Mouse (Mus musculus): Measurements from ENCODE around the gene Mpped2. TPM values are rescaled to one million over a fixed set of nuclear protein-coding genes. Genes with fewer than 3 reads are reported as not detected.

The Mpped2 gene
- total and polyA plus RNA-seq, 3 experiments = 0.04 to 0.10 TPM; not detected in 1

- no peak for DNase-seq (ENCODE audit: low read depth, low spot score)
- no peaks in the 10 kb centered on the region for H3K79me2 ChIP-seq (ENCODE audit: control insufficient read depth, insufficient read depth, low read length, poor library complexity)
Observed at GRCm38 (mm10) chr2:106683832-106684231, 9.2 kb upstream of the Mpped2 start.

GRCm38 (mm10) chr2:106691753-106692363, 1.2 kb upstream of the Mpped2 start:
- no peak for DNase-seq (ENCODE audit: low read depth, low spot score)
- H3K4me3 ChIP-seq (ENCODE audit: control insufficient read depth in 1 of 2, insufficient read depth in 1 of 2, low read depth in 2 of 2, low read length in 2 of 2) = no peak overlapping the region
- H3K9me3 ChIP-seq (replicated peaks; ENCODE audit: insufficient read depth, low read length) = no peaks in the 10 kb centered on the region
- H3K36me3 ChIP-seq (ENCODE audit: control insufficient read depth in 1 of 2, insufficient read depth in 2 of 2, low read length in 2 of 2) = no peaks in the 10 kb centered on the region
- no peaks in the 10 kb centered on the region for H3K4me1 ChIP-seq (ENCODE audit: control insufficient read depth in 1 of 2, insufficient read depth in 2 of 2, low read length in 2 of 2)
- no peaks in the 10 kb centered on the region for H3K27me3 ChIP-seq (ENCODE audit: control insufficient read depth in 1 of 2, insufficient read depth in 2 of 2, low read length in 2 of 2)
- H3K9ac ChIP-seq (ENCODE audit: control insufficient read depth, low read depth, low read length, poor library complexity, severe bottlenecking) = no peak overlapping the region
- H3K79me2 ChIP-seq (ENCODE audit: control insufficient read depth, insufficient read depth, low read length, poor library complexity) = no peaks in the 10 kb centered on the region
- no peak overlapping the region for H3K27ac ChIP-seq (ENCODE audit: control insufficient read depth, low read depth, low read length)
- no peak for TF ChIP-seq NELFE (IDR thresholded peaks at IDR 0.05; ENCODE audit: low read depth, low read length)
- no peak for TF ChIP-seq UBTF (IDR thresholded peaks at IDR 0.05; ENCODE audit: borderline replicate concordance, insufficient read depth, low read depth, low read length)
- TF ChIP-seq SIN3A (IDR thresholded peaks at IDR 0.05; ENCODE audit: low read length) = no peak
- no peak for TF ChIP-seq ZMIZ1 (IDR thresholded peaks at IDR 0.05; ENCODE audit: low read depth, low read length)
- TF ChIP-seq CHD2 (IDR thresholded peaks at IDR 0.05; ENCODE audit: low read length) = no peak
- TF ChIP-seq POLR2AphosphoS5 (IDR thresholded peaks at IDR 0.05; ENCODE audit: borderline replicate concordance, low read depth, low read length) = no peak
- no peak for TF ChIP-seq BHLHE40 (IDR thresholded peaks at IDR 0.05; ENCODE audit: borderline replicate concordance, low read depth, low read length)

More at GRCm38 (mm10) chr2:106683832-106684231, 9.2 kb upstream of the Mpped2 start:
- no peak overlapping the region for H3K27ac ChIP-seq (ENCODE audit: control insufficient read depth, low read depth, low read length)
- H3K4me3 ChIP-seq (ENCODE audit: control insufficient read depth in 1 of 2, insufficient read depth in 1 of 2, low read depth in 2 of 2, low read length in 2 of 2) = no peak overlapping the region
- H3K4me1 ChIP-seq (ENCODE audit: control insufficient read depth in 1 of 2, insufficient read depth in 2 of 2, low read length in 2 of 2) = no peaks in the 10 kb centered on the region
- no peaks in the 10 kb centered on the region for H3K9me3 ChIP-seq (replicated peaks; ENCODE audit: insufficient read depth, low read length)
- H3K36me3 ChIP-seq (ENCODE audit: control insufficient read depth in 1 of 2, insufficient read depth in 2 of 2, low read length in 2 of 2) = no peaks in the 10 kb centered on the region
- TF ChIP-seq TAL1 (IDR thresholded peaks at IDR 0.05; ENCODE audit: low read length) = no peak
- no peak for TF ChIP-seq MXI1 (IDR thresholded peaks at IDR 0.05; ENCODE audit: low read depth, low read length)
- TF ChIP-seq KAT2A (conservative IDR thresholded peaks at IDR 0.05; ENCODE audit: low read depth, low read length) = no peak
- no peak for TF ChIP-seq POLR2AphosphoS2 (IDR thresholded peaks at IDR 0.05; ENCODE audit: low read length)
- no peaks in the 10 kb centered on the region; a peak in 1 of 4 replicates for H3K27me3 ChIP-seq (ENCODE audit: control insufficient read depth in 1 of 2, insufficient read depth in 2 of 2, low read length in 2 of 2)
- H3K9ac ChIP-seq (ENCODE audit: control insufficient read depth, low read depth, low read length, poor library complexity, severe bottlenecking) = no peak overlapping the region

- H3K4me3 ChIP-seq (ENCODE audit: control insufficient read depth in 1 of 2, insufficient read depth in 1 of 2, low read depth in 2 of 2, low read length in 2 of 2) = no peak overlapping the region
- H3K9ac ChIP-seq (ENCODE audit: control insufficient read depth, low read depth, low read length, poor library complexity, severe bottlenecking) = no peak overlapping the region
Observed at GRCm38 (mm10) chr2:106692405-106692782, 675 bp upstream of the Mpped2 start.

More at GRCm38 (mm10) chr2:106692405-106692782, 675 bp upstream of the Mpped2 start:
- Histone ChIP-seq H3K27ac (ENCODE audit: control insufficient read depth, low read depth, low read length) (no peak overlapping the region), H3K4me1 (ENCODE audit: control insufficient read depth in 1 of 2, insufficient read depth in 2 of 2, low read length in 2 of 2) (no peaks in the 10 kb centered on the region), H3K36me3 (ENCODE audit: control insufficient read depth in 1 of 2, insufficient read depth in 2 of 2, low read length in 2 of 2) (no peaks in the 10 kb centered on the region), H3K79me2 (ENCODE audit: control insufficient read depth, insufficient read depth, low read length, poor library complexity) (no peaks in the 10 kb centered on the region), H3K9me3 (replicated peaks; ENCODE audit: insufficient read depth, low read length) (no peaks in the 10 kb centered on the region), H3K27me3 (ENCODE audit: control insufficient read depth in 1 of 2, insufficient read depth in 2 of 2, low read length in 2 of 2) (no peaks in the 10 kb centered on the region)
- no peak for DNase-seq (ENCODE audit: low read depth, low spot score)
- TF ChIP-seq TCF12 (IDR thresholded peaks at IDR 0.05; ENCODE audit: low read depth, low read length) (no peak), CHD1 (IDR thresholded peaks at IDR 0.05; ENCODE audit: low read depth, low read length) (no peak), USF1 (IDR thresholded peaks at IDR 0.05; ENCODE audit: low read depth, low read length) (no peak), SMC3 (IDR thresholded peaks at IDR 0.05; ENCODE audit: low read depth, low read length) (no peak), GATA1 (IDR thresholded peaks at IDR 0.05; ENCODE audit: low read depth, low read length) (no peak), GABPA (IDR thresholded peaks at IDR 0.05; ENCODE audit: low read depth, low read length) (no peak), POLR2AphosphoS2 (IDR thresholded peaks at IDR 0.05; ENCODE audit: low read length) (no peak), ZC3H11A (IDR thresholded peaks at IDR 0.05; ENCODE audit: low read depth, low read length) (no peak), ELF1 (IDR thresholded peaks at IDR 0.05; ENCODE audit: low read depth, low read length) (no peak), USF2 (IDR thresholded peaks at IDR 0.05; ENCODE audit: borderline replicate concordance in 1 of 2, insufficient read depth in 1 of 2, low read depth in 1 of 2, low read length in 2 of 2) (no peak), JUND (IDR thresholded peaks at IDR 0.05; ENCODE audit: low read depth, low read length) (no peak), KAT2A (conservative IDR thresholded peaks at IDR 0.05; ENCODE audit: low read depth, low read length) (no peak), POLR2AphosphoS5 (IDR thresholded peaks at IDR 0.05; ENCODE audit: borderline replicate concordance, low read depth, low read length) (no peak), TAL1 (IDR thresholded peaks at IDR 0.05; ENCODE audit: low read length) (no peak), MAZ (IDR thresholded peaks at IDR 0.05; ENCODE audit: low read depth, low read length) (no peak), NELFE (IDR thresholded peaks at IDR 0.05; ENCODE audit: low read depth, low read length) (no peak), CTCF (IDR thresholded peaks at IDR 0.05 in 2 of 3, conservative IDR thresholded peaks at IDR 0.05 in 1 of 3; ENCODE audit: control insufficient read depth in 1 of 3, insufficient read depth in 1 of 3, low read depth in 2 of 3, low read length in 3 of 3, poor library complexity in 1 of 3, severe bottlenecking in 1 of 3) (no peak), RAD21 (IDR thresholded peaks at IDR 0.05; ENCODE audit: low read depth, low read length) (no peak), MYC (IDR thresholded peaks at IDR 0.05; ENCODE audit: low read depth, low read length) (no peak)
